8 mouse cellular contexts compared by ENCODE assay signal in the genomic region with DNA sequence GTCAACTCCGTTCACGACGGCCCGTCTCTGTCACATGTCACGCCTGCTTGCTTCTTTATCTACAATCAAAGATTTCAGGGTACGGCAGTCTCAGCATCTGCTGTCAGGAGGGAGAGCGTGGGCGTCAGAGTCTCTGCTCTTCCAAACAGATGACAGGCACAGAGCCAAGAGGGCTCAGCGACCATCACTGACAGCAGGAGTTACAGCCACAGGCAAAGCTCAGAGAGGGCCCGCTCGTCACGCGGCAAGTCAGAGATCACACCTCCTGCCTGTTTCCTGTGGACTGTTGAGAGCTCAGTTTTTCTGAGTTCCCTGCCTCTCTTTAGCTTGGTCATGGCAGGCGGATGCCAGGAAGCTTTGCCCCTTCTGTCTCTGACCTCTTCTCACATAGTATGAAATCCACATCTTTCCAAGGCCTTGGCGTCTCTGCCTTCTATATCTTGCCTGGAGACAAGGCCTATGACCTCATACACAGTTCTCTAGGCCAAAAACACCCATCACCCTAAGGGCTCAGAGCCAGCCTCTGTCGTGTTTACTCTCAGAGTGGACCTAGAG. TPM values are rescaled to one million over a fixed set of nuclear protein-coding genes. Genes with fewer than 3 reads are reported as not detected.
DNase-seq lines count a peak whose midpoint lies in the region; ATAC-seq lines count a peak whose summit lies in the region.

No protein-coding gene starts in this region.

- no peaks in the 10 kb centered on the region for H3K9me3 ChIP-seq in kidney, embryonic 16.5 days (ENCODE audit: low read length)
- no peaks in the 10 kb centered on the region for H3K9me3 ChIP-seq in limb, embryonic 15.5 days

- peak overlapping the region; percentile 43; the same call in 1 of the 2 replicates for H3K27ac ChIP-seq in kidney, embryonic 16.5 days (ENCODE audit: low read length)
- peak overlapping the region; percentile 33 for H3K27ac ChIP-seq in limb, embryonic 15.5 days

- DNase-seq in cerebellum, postnatal 10 days: peak; percentile 85 to 89
- DNase-seq in cerebellum, adult 8-10 months: no peak
- DNase-seq in NIH3T3 (ENCODE audit: low read depth): peak; percentile 35
- peak; percentile 84 to 90 for DNase-seq in natural killer cell, adult 2 months (ENCODE audit: low spot score in 2 of 2)
- DNase-seq in spleen, postnatal 14 days (ENCODE audit: low spot score in 2 of 2): no peak

- no peak overlapping the region for H3K4me3 ChIP-seq in kidney, embryonic 16.5 days (ENCODE audit: low read length)
- H3K4me3 ChIP-seq in limb, embryonic 15.5 days: no peak overlapping the region

- ATAC-seq in granulocyte monocyte progenitor cell, adult 5-6 weeks (replicated peaks; ENCODE audit: poor library complexity, severe bottlenecking): 0 out of 2 replicates have a peak, but pooled peaks have one; percentile 6
- peak; percentile 81 for ATAC-seq in kidney, embryonic 16.5 days (ENCODE audit: low FRiP score, low TSS enrichment)
- 0 out of 2 replicates have a peak, but pooled peaks have one; percentile 6 for ATAC-seq in limb, embryonic 15.5 days (ENCODE audit: insufficient number of reproducible peaks, low FRiP score, low TSS enrichment, low read depth)

- peaks cover 42% of the 10 kb centered on the region for H3K4me1 ChIP-seq in kidney, embryonic 16.5 days (ENCODE audit: insufficient read depth, low read length)
- H3K4me1 ChIP-seq in limb, embryonic 15.5 days: peaks cover 28% of the 10 kb centered on the region

- H3K4me2 ChIP-seq in kidney, embryonic 16.5 days (replicated peaks; ENCODE audit: low read depth, low read length): 0 out of 2 replicates have a peak overlapping the region, but pooled peaks have one; percentile 10
- no peak overlapping the region for H3K4me2 ChIP-seq in limb, embryonic 15.5 days

- H3K36me3 ChIP-seq in kidney, embryonic 16.5 days (ENCODE audit: insufficient read depth, low read length): 0 out of 2 replicates have a peak, but pooled peaks cover 9% of the 10 kb centered on the region
- peaks cover 5% of the 10 kb centered on the region; the same call in 1 of the 2 replicates for H3K36me3 ChIP-seq in limb, embryonic 15.5 days

- H3K27me3 ChIP-seq in kidney, embryonic 16.5 days (ENCODE audit: insufficient read depth, low read length): no peaks in the 10 kb centered on the region
- H3K27me3 ChIP-seq in limb, embryonic 15.5 days: no peaks in the 10 kb centered on the region

- H3K9ac ChIP-seq in kidney, embryonic 16.5 days (replicated peaks; ENCODE audit: low read length): peak overlapping the region; percentile 38
- H3K9ac ChIP-seq in limb, embryonic 15.5 days: no peak overlapping the region

- 15% methylated on average over 16 of the region's 16 CpGs for WGBS in kidney, embryonic 16.5 days
- WGBS in limb, embryonic 15.5 days: 44% methylated on average over 16 of the region's 16 CpGs

RNA-seq across cellular contexts. Expression of a gene that starts 25.7 kb away (rescaled TPM):
- 263 and 340 TPM in 2 replicates for total RNA-seq in granulocyte monocyte progenitor cell, adult 5-6 weeks (2014; fragmentation: Nextera tagmentation)
- 64.3 and 71.5 TPM in 2 replicates for total RNA-seq in granulocyte monocyte progenitor cell, adult 5-6 weeks (2017)
- 8.7 and 9.1 TPM in 2 replicates for polyA plus RNA-seq in kidney, embryonic 16.5 days (2015; fragmentation: Nextera tagmentation; extraction: Ambion mirVana)
- 9.3 and 10.5 TPM in 2 replicates for polyA plus RNA-seq in limb, embryonic 15.5 days (2015; fragmentation: Nextera tagmentation; extraction: Ambion mirVana)

Comparison
In these comparisons a context has a peak if more than half of its experiments do, and no peak if none do; other contexts are left out.
1. DNase-seq: peak in cerebellum, postnatal 10 days (2 of 2), NIH3T3 (single experiment) and natural killer cell, adult 2 months (2 of 2); none in cerebellum, adult 8-10 months (single experiment) and spleen, postnatal 14 days (0 of 2).
2. ATAC-seq: peak in every context shown above with its lines; median percentile 81 in kidney, embryonic 16.5 days; 6 in granulocyte monocyte progenitor cell, adult 5-6 weeks; 6 in limb, embryonic 15.5 days.